ENCODE assay signal across 20 mouse cellular contexts in the genomic region with DNA sequence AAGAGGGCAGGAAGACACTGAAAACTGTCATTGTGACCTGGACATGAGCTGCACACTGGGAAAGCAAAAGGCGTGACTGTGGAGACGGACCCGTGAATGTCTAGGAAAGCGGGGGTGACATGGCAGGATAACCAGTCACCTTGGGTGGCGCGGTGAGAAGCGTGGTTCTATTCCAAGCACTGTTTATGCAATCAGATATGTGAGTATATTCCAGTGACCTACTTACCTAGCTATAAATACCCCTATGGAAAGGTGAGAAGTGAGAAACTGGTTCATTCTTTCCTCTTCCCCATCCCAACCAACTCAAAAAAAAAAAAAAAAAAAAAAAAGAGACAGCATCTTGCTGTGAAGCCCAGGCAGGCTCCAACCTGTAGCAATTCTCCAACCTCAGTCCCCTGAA. TPM values are rescaled to one million over a fixed set of nuclear protein-coding genes. Genes with fewer than 3 reads are reported as not detected.
DNase-seq lines count a peak whose midpoint lies in the region; ATAC-seq and TF ChIP-seq lines count a peak whose summit lies in the region.
"Had no signal": no experiment of that assay in that cellular context is flagged by ENCODE, and none has a peak within 500 bp of the region (broad histone marks: within the 10 kb centered on the region; RNA-seq: fewer than 3 reads in every experiment).

No protein-coding gene starts in this region.

- H3K9ac ChIP-seq in heart, embryonic 13.5 days: no peak overlapping the region
- H3K9ac ChIP-seq in liver, embryonic 14.5 days (replicated peaks): no peak overlapping the region
- H3K9ac ChIP-seq: embryonic facial prominence, embryonic 13.5 days; hindbrain, embryonic 13.5 days; kidney, embryonic 15.5 days; limb, embryonic 15.5 days; midbrain, embryonic 12.5 days; neural tube, embryonic 13.5 days had no signal

- no peak overlapping the region for H3K4me3 ChIP-seq in heart, embryonic 13.5 days
- H3K4me3 ChIP-seq in cerebellum, adult 2 months (replicated peaks; ENCODE audit: insufficient read depth, low read depth, low read length): peak overlapping the region; percentile 39
- H3K4me3 ChIP-seq in liver, embryonic 14.5 days (ENCODE audit: insufficient read depth in 1 of 2, low read depth in 2 of 2, low read length in 2 of 2): no peak overlapping the region
- H3K4me3 ChIP-seq: embryonic facial prominence, embryonic 13.5 days; forebrain, embryonic 10.5 days; hindbrain, embryonic 13.5 days; kidney, embryonic 15.5 days; limb, embryonic 15.5 days; midbrain, embryonic 12.5 days; neural tube, embryonic 13.5 days had no signal

- intact Hi-C loops in heart, postnatal 10 days (cut with DNase I): no loop called here

- peaks cover 16% of the 10 kb centered on the region for H3K4me1 ChIP-seq in heart, embryonic 13.5 days
- peaks cover 11% of the 10 kb centered on the region for H3K4me1 ChIP-seq in cerebellum, adult 2 months (ENCODE audit: control insufficient read depth, insufficient read depth, low read length)
- peaks cover 9 to 26% of the 10 kb centered on the region in 2 experiments for H3K4me1 ChIP-seq in liver, embryonic 14.5 days (replicated peaks; ENCODE audit: control insufficient read depth in 2 of 2, insufficient read depth in 2 of 2, low read length in 1 of 2)
- H3K4me1 ChIP-seq: embryonic facial prominence, embryonic 13.5 days; hindbrain, embryonic 13.5 days; kidney, embryonic 15.5 days; limb, embryonic 15.5 days; midbrain, embryonic 12.5 days; neural tube, embryonic 13.5 days had no signal

- H3K9me3 ChIP-seq in heart, embryonic 13.5 days: no peaks in the 10 kb centered on the region
- H3K9me3 ChIP-seq in liver, embryonic 14.5 days (ENCODE audit: control insufficient read depth, low read length): no peaks in the 10 kb centered on the region
- H3K9me3 ChIP-seq: embryonic facial prominence, embryonic 13.5 days; forebrain, embryonic 10.5 days; hindbrain, embryonic 13.5 days; kidney, embryonic 15.5 days; limb, embryonic 15.5 days; neural tube, embryonic 13.5 days had no signal

- peak; percentile 9 for DNase-seq in cerebellum, adult 11 months
- no peak for DNase-seq in cerebellum, adult 8-10 months
- DNase-seq in heart, postnatal 10 days: no peak
- peak; percentile 58 to 72 for DNase-seq in cerebellum, adult 2 months
- DNase-seq in liver, embryonic 14.5 days (ENCODE audit: low read depth in 3 of 3, low spot score in 3 of 3): no peak
- no peak for DNase-seq in ovary, postnatal 36 days (ENCODE audit: low spot score)
- DNase-seq: adrenal gland, adult 8-10 months; heart, adult 18-20 months; heart, postnatal 14 days; layer of hippocampus, postnatal 36 days; lung, postnatal 10 days had no signal

- no peak for TF ChIP-seq EP300 in liver, embryonic 14.5 days (IDR thresholded peaks at IDR 0.05; ENCODE audit: low read depth)

- H3K36me3 ChIP-seq in heart, embryonic 13.5 days: peaks cover 3% of the 10 kb centered on the region; the same call in 1 of the 2 replicates
- H3K36me3 ChIP-seq in liver, embryonic 14.5 days (replicated peaks; ENCODE audit: control insufficient read depth, insufficient read depth, low read depth): no peaks in the 10 kb centered on the region
- H3K36me3 ChIP-seq: embryonic facial prominence, embryonic 13.5 days; forebrain, embryonic 10.5 days; hindbrain, embryonic 13.5 days; kidney, embryonic 15.5 days; limb, embryonic 15.5 days; midbrain, embryonic 12.5 days; neural tube, embryonic 13.5 days had no signal

- H3K4me2 ChIP-seq in heart, embryonic 13.5 days: no peak overlapping the region
- peak overlapping the region; percentile 35; the same call in 1 of the 2 replicates for H3K4me2 ChIP-seq in liver, embryonic 14.5 days (ENCODE audit: low read depth)
- H3K4me2 ChIP-seq: embryonic facial prominence, embryonic 13.5 days; hindbrain, embryonic 13.5 days; kidney, embryonic 15.5 days; limb, embryonic 15.5 days; midbrain, embryonic 12.5 days; neural tube, embryonic 13.5 days had no signal

- H3K27ac ChIP-seq in heart, embryonic 13.5 days (replicated peaks): 0 out of 2 replicates have a peak overlapping the region, but pooled peaks have one; percentile 36
- H3K27ac ChIP-seq in cerebellum, adult 2 months (ENCODE audit: insufficient read depth, low read length): peak overlapping the region; percentile 58
- H3K27ac ChIP-seq in liver, embryonic 14.5 days: no peak overlapping the region
- H3K27ac ChIP-seq: embryonic facial prominence, embryonic 13.5 days; forebrain, embryonic 10.5 days; hindbrain, embryonic 13.5 days; kidney, embryonic 15.5 days; limb, embryonic 15.5 days; midbrain, embryonic 12.5 days; neural tube, embryonic 13.5 days had no signal

- TF ChIP-seq POLR2A in cerebellum, adult 2 months (IDR thresholded peaks at IDR 0.05; ENCODE audit: borderline replicate concordance, insufficient read depth, low read length): no peak

- no peak for TF ChIP-seq CTCF in cerebellum, adult 2 months (IDR thresholded peaks at IDR 0.05; ENCODE audit: borderline replicate concordance, insufficient read depth, low read depth, low read length)
- no peak for TF ChIP-seq CTCF in liver, embryonic 14.5 days (IDR thresholded peaks at IDR 0.05; ENCODE audit: low read depth)

- ATAC-seq in heart, embryonic 13.5 days (ENCODE audit: extremely low read depth, insufficient number of reproducible peaks, low FRiP score, low TSS enrichment): no peak
- no peak for ATAC-seq in liver, embryonic 14.5 days (ENCODE audit: insufficient read depth)
- ATAC-seq in megakaryocyte-erythroid progenitor cell, adult 5-6 weeks (replicated peaks; ENCODE audit: low FRiP score, low TSS enrichment, poor library complexity, severe bottlenecking): no peak

- H3K27me3 ChIP-seq in heart, embryonic 13.5 days (replicated peaks): no peaks in the 10 kb centered on the region
- H3K27me3 ChIP-seq in cerebellum, adult 2 months (ENCODE audit: control insufficient read depth, insufficient read depth, low read length): no peaks in the 10 kb centered on the region
- no peaks in the 10 kb centered on the region for H3K27me3 ChIP-seq in liver, embryonic 14.5 days (ENCODE audit: control insufficient read depth, insufficient read depth, low read length)
- H3K27me3 ChIP-seq: embryonic facial prominence, embryonic 13.5 days; hindbrain, embryonic 13.5 days; kidney, embryonic 15.5 days; limb, embryonic 15.5 days; midbrain, embryonic 12.5 days; neural tube, embryonic 13.5 days had no signal

- WGBS in heart, embryonic 13.5 days: 67% methylated on average over 7 of the region's 7 CpGs
- WGBS in cerebellum, adult 2 months: 17% methylated on average over 7 of the region's 7 CpGs
- WGBS in liver, embryonic 14.5 days (ENCODE audit: insufficient replicate concordance): 83% methylated on average over 7 of the region's 7 CpGs

RNA-seq across cellular contexts. Expression of gene Dcaf17, which starts 58.7 kb away (rescaled TPM):
- polyA plus RNA-seq in heart, embryonic 13.5 days (2015; fragmentation: Nextera tagmentation; extraction: Ambion mirVana): 17.7 and 18.7 TPM in 2 replicates
- total RNA-seq in heart, postnatal 10 days (2021): 1 to 10 TPM; 6.0 to 6.9 TPM
- 7.4 and 9.2 TPM in 2 replicates for polyA plus RNA-seq in cerebellum, adult 2 months (2012; rRNA removed)
- polyA plus RNA-seq in liver, embryonic 14.5 days (2012; rRNA removed): 1.8 and 3.2 TPM in 2 replicates
- 11.8 and 12.1 TPM in 2 replicates for polyA plus RNA-seq in liver, embryonic 14.5 days (2014; fragmentation: Nextera tagmentation; extraction: Ambion mirVana)
- total RNA-seq in megakaryocyte-erythroid progenitor cell, adult 5-6 weeks (2014; fragmentation: Nextera tagmentation): 13.9 and 19.9 TPM in 2 replicates
- total RNA-seq in megakaryocyte-erythroid progenitor cell, adult 5-6 weeks (2017): 10.8 and 14.7 TPM in 2 replicates

RNA-seq across cellular contexts. Expression of gene Mettl8, which starts 58.9 kb away (rescaled TPM):
- polyA plus RNA-seq in heart, embryonic 13.5 days (2015; fragmentation: Nextera tagmentation; extraction: Ambion mirVana): 9.4 and 9.8 TPM in 2 replicates
- total RNA-seq in heart, postnatal 10 days (2021): 1 to 10 TPM; 4.6 to 5.1 TPM
- polyA plus RNA-seq in cerebellum, adult 2 months (2012; rRNA removed): 13.9 and 14.6 TPM in 2 replicates
- polyA plus RNA-seq in liver, embryonic 14.5 days (2012; rRNA removed): 4.3 and 5.3 TPM in 2 replicates
- polyA plus RNA-seq in liver, embryonic 14.5 days (2014; fragmentation: Nextera tagmentation; extraction: Ambion mirVana): 9.4 and 9.7 TPM in 2 replicates
- total RNA-seq in megakaryocyte-erythroid progenitor cell, adult 5-6 weeks (2014; fragmentation: Nextera tagmentation): 74.2 and 84.3 TPM in 2 replicates
- total RNA-seq in megakaryocyte-erythroid progenitor cell, adult 5-6 weeks (2017): 37.6 and 40.3 TPM in 2 replicates

Comparison
In these comparisons a context has a peak if more than half of its experiments do, and no peak if none do; other contexts are left out.
1. DNase-seq: peak in cerebellum, adult 11 months (single experiment) and cerebellum, adult 2 months (2 of 2); none in cerebellum, adult 8-10 months (single experiment), heart, postnatal 10 days (0 of 2), liver, embryonic 14.5 days (0 of 3) and ovary, postnatal 36 days (single experiment).